Mouse (Mus musculus) heart, postnatal 36 days (tissue): ENCODE results near the gene Zfp74. TPM values are rescaled to one million over a fixed set of nuclear protein-coding genes. Genes with fewer than 3 reads are reported as not detected.

ENCODE experiments used
- DNase-seq, 2 experiments: peaks; one replicate each; pipeline ENCODE4 v3.0.0; 2021 to 2022
- intact Hi-C: fragments of 180-260 bp; cut with DNase I; formaldehyde crosslinking; loops from one replicate; pipeline ENCODE4 v1.15.1; 2025
- microRNA-seq, 2 experiments: library from miRNA; unstranded; fragments of <30 nt; microRNA quantifications; one replicate each; pipeline ENCODE4 v1.2.0; 2021; ENCODE audit warnings: borderline number of aligned reads in 2 of 2
- total RNA-seq, 2 experiments: library from RNA; stranded (reverse); gene quantifications; 2 replicates each; pipeline ENCODE4 v1.2.3; 2021

Gene Zfp74
- total RNA-seq, 2 experiments from 2014 or later: 5.9 TPM

DNA sequence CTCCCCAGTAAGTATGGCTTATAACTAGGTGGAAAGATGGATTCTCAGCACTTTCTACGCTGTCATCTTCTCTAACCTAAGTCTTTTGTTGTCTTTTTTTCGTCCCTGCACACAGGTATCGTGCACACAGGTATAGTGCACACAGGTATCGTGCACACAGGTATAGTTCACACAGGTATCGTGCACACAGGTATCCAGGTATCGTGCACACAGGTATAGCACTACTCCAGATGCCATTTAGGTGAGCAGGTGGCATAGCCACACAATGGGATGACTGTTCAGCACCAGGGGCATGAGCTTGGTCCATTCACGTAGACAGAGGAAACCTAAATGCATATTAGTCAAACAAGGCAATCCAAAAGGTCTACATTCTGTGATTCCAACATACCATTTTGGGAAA lies 63.4 kb downstream of the Zfp74 start:
- intact Hi-C loops: no loop called here
- DNase-seq: no peak

DNA sequence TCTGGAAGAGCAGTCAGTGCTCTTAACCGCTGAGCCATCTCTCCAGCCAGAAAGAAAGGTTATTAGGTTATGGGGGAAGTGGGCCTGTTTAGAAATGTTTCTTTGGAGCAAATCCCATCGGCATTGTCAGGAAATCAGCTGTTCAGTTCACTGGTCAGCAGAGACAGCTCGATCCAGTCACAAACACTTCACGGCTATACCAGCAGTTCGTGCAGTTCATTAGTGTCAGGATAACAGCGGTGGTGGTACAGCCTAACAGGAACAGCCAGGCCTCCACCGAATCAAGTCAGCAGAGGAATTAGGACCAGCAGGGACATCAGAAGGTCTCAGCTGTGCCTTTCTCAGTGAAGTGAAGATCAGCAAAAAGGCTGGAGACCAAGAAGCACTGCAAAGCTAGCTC lies 73.0 kb downstream of the Zfp74 start:
- DNase-seq: no peak
- intact Hi-C loops: no loop called here

Small RNAs within 50 kb of the gene (microRNA-seq; reads per million reads assigned to microRNA genes)
- gene Mir7668: 0 to 1.3 reads per million in 2 experiments

Other genes with a start within 250 kb of the Zfp74 start
- not detected for gene Catsperg2, start 227.1 kb downstream of the Zfp74 start, total RNA-seq
- gene Zfp84, start 185.5 kb downstream of the Zfp74 start, total RNA-seq: 10 to 100 TPM in 1 of 2 experiments, 1 to 10 TPM in 1; 9.8 to 11.4 TPM
- gene Zfp30, start 170.1 kb downstream of the Zfp74 start, total RNA-seq: 1 to 10 TPM; 5.2 to 5.7 TPM
- gene Zfp790, start 138.0 kb downstream of the Zfp74 start, total RNA-seq: 10 to 100 TPM; 10.9 to 11.9 TPM
- gene Zfp940, start 100.4 kb downstream of the Zfp74 start, total RNA-seq: under 1 TPM; 0.39 to 0.49 TPM
- 1 to 10 TPM; 2.9 TPM for gene Zfp420, start 94.1 kb downstream of the Zfp74 start, total RNA-seq
- 1 to 10 TPM; 7.9 to 8.9 TPM for gene Zfp27, start 47.5 kb downstream of the Zfp74 start, total RNA-seq
- 1 to 10 TPM; 6.1 to 9.9 TPM for gene Zfp383, start 45.9 kb downstream of the Zfp74 start, total RNA-seq
- gene Zfp568, start 29.9 kb upstream of the Zfp74 start, total RNA-seq: 10 to 100 TPM; 22.0 to 22.7 TPM
- 1 to 10 TPM; 2.4 to 2.7 TPM for gene Zfp14, start 97.3 kb upstream of the Zfp74 start, total RNA-seq
- gene Zfp82, start 118.8 kb upstream of the Zfp74 start, total RNA-seq: 1 to 10 TPM; 1.7 to 2.6 TPM
- not detected for gene Gm26920, start 136.3 kb upstream of the Zfp74 start, total RNA-seq
- 1 to 10 TPM; 1.8 to 2.7 TPM for gene Zfp566, start 136.4 kb upstream of the Zfp74 start, total RNA-seq
- 10 to 100 TPM; 30.9 to 35.3 TPM for gene Zfp260, start 140.7 kb upstream of the Zfp74 start, total RNA-seq
- 1 to 10 TPM; 1.8 to 2.7 TPM for gene Zfp382, start 167.9 kb upstream of the Zfp74 start, total RNA-seq
- 10 to 100 TPM; 26.3 to 30.3 TPM for gene Zfp146, start 215.7 kb upstream of the Zfp74 start, total RNA-seq
- gene Cox7a1, start 230.1 kb upstream of the Zfp74 start, total RNA-seq: 1,000 to 10,000 TPM; 2,810 to 3,153 TPM
- gene Capns1, start 244.7 kb upstream of the Zfp74 start, total RNA-seq: 100 to 1,000 TPM; 289 to 298 TPM